In genomic region chr10:42295028-42295427, GRCm38 (mm10) we compare ENCODE assay signal across 8 mouse cellular contexts. TPM values are rescaled to one million over a fixed set of nuclear protein-coding genes. Genes with fewer than 3 reads are reported as not detected.
DNase-seq lines count a peak whose midpoint lies in the region; ATAC-seq lines count a peak whose summit lies in the region.

No protein-coding gene starts in this region.

- H3K4me2 ChIP-seq in forebrain, embryonic 14.5 days (ENCODE audit: low read length), result no peak overlapping the region
- H3K4me2 ChIP-seq in forebrain, embryonic 11.5 days (ENCODE audit: low read depth, low read length, severe bottlenecking), result no peak overlapping the region
- no peak overlapping the region for H3K4me2 ChIP-seq in neural tube, embryonic 14.5 days (ENCODE audit: low read depth, low read length)
- no peak overlapping the region for H3K4me2 ChIP-seq in midbrain, embryonic 13.5 days (replicated peaks)

- 0% methylated on average over 1 of the region's 1 CpGs for WGBS in forebrain, embryonic 14.5 days
- 0% methylated on average over 1 of the region's 1 CpGs for WGBS in forebrain, embryonic 11.5 days
- 0% methylated on average over 1 of the region's 1 CpGs for WGBS in neural tube, embryonic 14.5 days
- 8% methylated on average over 1 of the region's 1 CpGs for WGBS in midbrain, embryonic 13.5 days

- H3K4me1 ChIP-seq in forebrain, embryonic 14.5 days (ENCODE audit: control insufficient read depth, insufficient read depth, low read length), result no peaks in the 10 kb centered on the region
- no peaks in the 10 kb centered on the region for H3K4me1 ChIP-seq in forebrain, embryonic 11.5 days (replicated peaks; ENCODE audit: control insufficient read depth, insufficient read depth, low read length)
- H3K4me1 ChIP-seq in neural tube, embryonic 14.5 days (ENCODE audit: control insufficient read depth, insufficient read depth, low read length), result no peaks in the 10 kb centered on the region
- H3K4me1 ChIP-seq in midbrain, embryonic 13.5 days (replicated peaks), result no peaks in the 10 kb centered on the region

- no peaks in the 10 kb centered on the region for H3K36me3 ChIP-seq in forebrain, embryonic 14.5 days (ENCODE audit: control insufficient read depth, insufficient read depth, low read length)
- no peaks in the 10 kb centered on the region for H3K36me3 ChIP-seq in forebrain, embryonic 11.5 days (ENCODE audit: control insufficient read depth, insufficient read depth, low read length)
- no peaks in the 10 kb centered on the region for H3K36me3 ChIP-seq in neural tube, embryonic 14.5 days (ENCODE audit: control insufficient read depth, insufficient read depth, low read length)
- no peaks in the 10 kb centered on the region for H3K36me3 ChIP-seq in midbrain, embryonic 13.5 days

- H3K4me3 ChIP-seq in forebrain, embryonic 14.5 days (ENCODE audit: low read depth, low read length), result no peak overlapping the region
- H3K4me3 ChIP-seq in forebrain, embryonic 11.5 days (ENCODE audit: low read depth, low read length), result no peak overlapping the region
- H3K4me3 ChIP-seq in neural tube, embryonic 14.5 days (ENCODE audit: low read depth, low read length), result no peak overlapping the region
- no peak overlapping the region for H3K4me3 ChIP-seq in midbrain, embryonic 13.5 days (replicated peaks)

- no peak overlapping the region for H3K27ac ChIP-seq in forebrain, embryonic 14.5 days (ENCODE audit: low read depth, low read length)
- no peak overlapping the region for H3K27ac ChIP-seq in forebrain, embryonic 11.5 days (ENCODE audit: low read depth, low read length)
- H3K27ac ChIP-seq in neural tube, embryonic 14.5 days (ENCODE audit: low read depth, low read length), result no peak overlapping the region
- no peak overlapping the region for H3K27ac ChIP-seq in midbrain, embryonic 13.5 days

- no peak overlapping the region for H3K9ac ChIP-seq in forebrain, embryonic 14.5 days (ENCODE audit: low read length)
- H3K9ac ChIP-seq in forebrain, embryonic 11.5 days (ENCODE audit: low read length), result no peak overlapping the region
- no peak overlapping the region for H3K9ac ChIP-seq in neural tube, embryonic 14.5 days (replicated peaks; ENCODE audit: low read depth, low read length)
- H3K9ac ChIP-seq in midbrain, embryonic 13.5 days (replicated peaks), result no peak overlapping the region

- H3K27me3 ChIP-seq in forebrain, embryonic 14.5 days (replicated peaks; ENCODE audit: control insufficient read depth, insufficient read depth, low read length), result no peaks in the 10 kb centered on the region
- no peaks in the 10 kb centered on the region for H3K27me3 ChIP-seq in forebrain, embryonic 11.5 days (ENCODE audit: control insufficient read depth, insufficient read depth, low read length)
- no peaks in the 10 kb centered on the region for H3K27me3 ChIP-seq in neural tube, embryonic 14.5 days (ENCODE audit: control insufficient read depth, insufficient read depth, low read length)
- no peaks in the 10 kb centered on the region for H3K27me3 ChIP-seq in midbrain, embryonic 13.5 days

- peak; percentile 88 for DNase-seq in forebrain, embryonic 14.5 days (ENCODE audit: low spot score)
- DNase-seq in forebrain, embryonic 11.5 days (ENCODE audit: low spot score), result no peak
- DNase-seq in neural tube, embryonic 10.5 days (ENCODE audit: extremely low spot score, low spot score), result no peak
- DNase-seq in embryo, embryonic 10.5 days (ENCODE audit: low spot score), result peak; percentile 70
- DNase-seq in urinary bladder, adult 18-20 months (ENCODE audit: low spot score in 2 of 2), result no peak
- no peak for DNase-seq in right cerebral cortex, postnatal 4 days

- no peaks in the 10 kb centered on the region for H3K9me3 ChIP-seq in forebrain, embryonic 14.5 days (replicated peaks; ENCODE audit: control insufficient read depth, low read length)
- no peaks in the 10 kb centered on the region; the same call in 1 of the 2 replicates for H3K9me3 ChIP-seq in forebrain, embryonic 11.5 days (ENCODE audit: control insufficient read depth, low read length)
- H3K9me3 ChIP-seq in neural tube, embryonic 14.5 days (ENCODE audit: control insufficient read depth, low read length), result no peaks in the 10 kb centered on the region
- H3K9me3 ChIP-seq in midbrain, embryonic 13.5 days, result no peaks in the 10 kb centered on the region

- peak; percentile 60 for ATAC-seq in forebrain, embryonic 14.5 days
- ATAC-seq in forebrain, embryonic 11.5 days (replicated peaks; ENCODE audit: low FRiP score), result no peak
- peak; percentile 65; the same call in 1 of the 2 replicates for ATAC-seq in neural tube, embryonic 14.5 days (ENCODE audit: low read depth)
- ATAC-seq in midbrain, embryonic 13.5 days, result peak; percentile 67

RNA-seq across cellular contexts. Expression of gene Foxo3, which starts 18.5 kb away (rescaled TPM):
- 5.4 and 5.6 TPM in 2 replicates for polyA plus RNA-seq in forebrain, embryonic 14.5 days (2014; fragmentation: Nextera tagmentation; extraction: Ambion mirVana)
- 4.2 and 4.4 TPM in 2 replicates for polyA plus RNA-seq in forebrain, embryonic 11.5 days (2014; fragmentation: Nextera tagmentation; extraction: Ambion mirVana)
- 6.1 and 6.6 TPM in 2 replicates for polyA plus RNA-seq in neural tube, embryonic 14.5 days (2014; fragmentation: Nextera tagmentation; extraction: Ambion mirVana)
- polyA plus RNA-seq in midbrain, embryonic 13.5 days (2015; fragmentation: Nextera tagmentation; extraction: Ambion mirVana), result 3.5 TPM in 2 replicates

Comparison
In these comparisons a context has a peak if more than half of its experiments do, and no peak if none do; other contexts are left out.
1. DNase-seq: peak in forebrain, embryonic 14.5 days (single experiment) and embryo, embryonic 10.5 days (single experiment); none in forebrain, embryonic 11.5 days (single experiment), neural tube, embryonic 10.5 days (single experiment), urinary bladder, adult 18-20 months (0 of 2) and right cerebral cortex, postnatal 4 days (single experiment).